Mouse (Mus musculus) lung, adult 2 months (tissue): ENCODE measurements at regions not wholly inside any gene's neighbourhood (a gene's known extent, or its start where the extent isn't known, plus 50 kb on each side); places are given as distances from the start of the nearest gene placed in this dataset.

Source experiments
- CTCF ChIP-seq: fragments of 200-500 bp; IDR thresholded peaks from 2 replicates; pipeline ENCODE4 v1.5.1; 2011; ENCODE audit warnings: mild to moderate bottlenecking, low read length, control low read depth; ENCODE audit not compliant: insufficient read depth
- POLR2A ChIP-seq: fragments of 200-500 bp; IDR thresholded peaks from 2 replicates; pipeline ENCODE4 v1.6.1; 2011; ENCODE audit warnings: low read depth, mild to moderate bottlenecking, control low read depth, low read length, borderline replicate concordance; ENCODE audit errors: extremely low read depth

- TF ChIP-seq CTCF: no peak
- TF ChIP-seq POLR2A: no peak
These were observed 742.9 kb upstream of the Gm19410 start for GRCm38 (mm10) chr8:35022649-35023048.
